Mouse (Mus musculus): ENCODE measurements around the gene Cbfb.
"Not testable (repeated sequence)": the region's sequence is repeated elsewhere in the genome, so short reads cannot be mapped to it uniquely, and the experiment has no call there.

Cbfb gene

GRCm38 (mm10) chr8:105170381-105171115 is at the start of gene Cbfb:
Gene Cbfb (plus strand): TSS chr8:105170674.
- DNase-seq (ENCODE audit: low read depth, low spot score) = peak; percentile 96

- DNase-seq (ENCODE audit: low read depth, low spot score) = no peak
Observed at GRCm38 (mm10) chr8:105129864-105130263, 40.6 kb upstream of the Cbfb start.

DNA sequence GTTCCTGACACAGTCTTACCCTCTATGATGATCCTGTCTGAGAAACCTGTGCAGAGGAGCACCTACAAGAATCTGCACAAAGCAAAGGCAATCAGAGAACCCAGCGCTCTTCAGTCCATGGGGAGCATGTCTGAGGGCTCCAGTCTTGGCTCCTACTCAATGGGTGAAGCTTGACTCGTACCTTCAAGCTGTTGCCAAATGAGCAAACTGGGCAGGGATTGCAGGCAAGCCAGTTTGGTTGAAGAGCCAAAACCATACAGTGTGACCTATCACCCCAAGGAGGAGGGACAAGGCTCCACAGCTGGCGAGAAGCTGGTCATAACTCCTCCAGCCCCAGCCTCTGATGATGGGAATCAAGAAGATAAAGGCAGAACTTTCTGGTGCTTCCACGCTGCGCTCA is 39.0 kb upstream of the Cbfb start, which contains the start of gene Ces4a:
TSS of gene Ces4a (plus strand) at position 292 of the 400 bp plus-strand sequence.
- DNase-seq (ENCODE audit: low read depth, low spot score) = no peak

DNA sequence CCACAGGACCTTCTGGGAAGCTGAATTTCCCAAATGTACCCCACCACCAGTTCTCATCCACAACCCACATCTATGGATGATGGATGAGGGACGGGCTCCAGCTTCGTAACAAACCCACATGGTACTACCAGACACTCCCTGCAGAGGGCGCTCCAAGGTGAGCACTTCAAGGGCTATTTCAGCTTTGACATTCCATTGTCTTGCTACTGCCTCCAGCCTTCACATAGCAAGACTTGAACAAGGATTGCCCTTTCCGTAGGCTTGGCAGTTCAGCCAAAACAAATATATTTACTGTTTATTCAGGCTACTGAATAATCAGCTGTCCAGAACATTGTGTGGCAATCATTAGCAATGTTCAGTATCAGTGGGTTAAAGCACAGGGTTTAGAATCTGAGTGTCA is 32.1 kb upstream of the Cbfb start:
- peak; percentile 60 for DNase-seq (ENCODE audit: low read depth, low spot score)

DNA sequence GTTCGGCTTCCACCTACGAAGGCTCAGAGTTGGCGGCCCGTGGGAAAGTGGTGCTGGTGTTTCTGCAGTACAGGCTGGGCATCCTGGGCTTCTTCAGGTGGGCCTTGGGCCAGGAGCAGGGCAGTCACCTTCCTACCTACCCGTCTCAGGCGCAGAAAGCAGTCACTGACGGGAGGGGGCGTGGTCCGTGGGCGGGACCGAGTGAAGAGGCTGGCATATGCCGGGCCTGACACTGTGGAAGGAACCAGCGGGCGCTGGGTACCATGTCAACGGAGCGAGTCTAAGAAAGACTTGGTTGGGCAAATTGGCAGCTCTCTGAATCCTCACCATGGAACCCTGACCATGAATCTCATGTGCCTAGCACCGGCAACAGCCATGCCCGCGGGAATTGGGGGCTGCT is 28.1 kb upstream of the Cbfb start:
- DNase-seq (ENCODE audit: low read depth, low spot score) = no peak

GRCm38 (mm10) chr8:105151654-105152053 is 18.8 kb upstream of the Cbfb start:
- no peak for DNase-seq (ENCODE audit: low read depth, low spot score)

- DNase-seq (ENCODE audit: low read depth, low spot score) = peak; percentile 78
Observed at GRCm38 (mm10) chr8:105152623-105153398, 17.7 kb upstream of the Cbfb start.

DNA sequence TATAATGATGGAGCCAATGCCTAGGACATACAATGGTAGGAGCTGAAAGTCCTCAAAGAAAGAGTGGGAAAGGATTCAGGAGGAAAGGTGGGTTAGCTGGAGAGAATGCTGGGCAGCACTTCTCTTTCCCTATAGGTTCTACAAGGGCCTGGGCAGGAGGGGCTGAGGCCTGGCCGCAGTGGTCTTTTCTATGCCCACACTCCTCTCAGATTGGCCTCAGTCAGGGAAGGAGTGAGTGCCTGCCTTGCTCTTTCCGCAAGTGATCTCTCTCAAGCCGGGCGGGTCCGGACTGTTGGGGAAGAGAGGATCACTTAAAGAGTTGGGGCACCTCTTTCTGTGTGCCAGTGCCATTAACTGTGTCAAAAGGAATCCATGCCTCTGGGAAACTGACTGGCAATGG is 16.2 kb upstream of the Cbfb start:
- DNase-seq (ENCODE audit: low read depth, low spot score) = no peak

GRCm38 (mm10) chr8:105155091-105155745 is 15.3 kb upstream of the Cbfb start:
- no peak for DNase-seq (ENCODE audit: low read depth, low spot score)

DNA sequence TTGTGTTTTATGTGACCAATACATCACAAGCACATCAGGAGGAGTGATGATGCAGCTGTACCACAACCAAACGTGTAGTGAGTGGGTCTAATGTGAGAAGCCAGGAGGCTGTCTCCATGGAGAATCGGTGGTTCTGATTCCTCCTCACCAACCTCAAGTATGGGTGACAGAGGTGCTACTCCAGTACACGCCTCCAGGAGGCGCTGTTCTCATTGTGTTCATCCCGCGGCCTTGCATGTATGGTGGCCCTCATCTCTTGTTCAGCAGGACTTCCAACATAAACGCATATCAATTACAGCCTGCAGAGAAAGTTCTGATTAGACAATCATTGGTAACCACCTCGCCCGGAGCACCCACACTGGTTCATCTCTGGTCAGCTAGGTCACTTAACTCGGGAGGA is 12.9 kb upstream of the Cbfb start:
- peak; percentile 40 for DNase-seq (ENCODE audit: low read depth, low spot score)

- no peak for DNase-seq (ENCODE audit: low read depth, low spot score)
Observed at GRCm38 (mm10) chr8:105158084-105158483, 12.4 kb upstream of the Cbfb start.

DNA sequence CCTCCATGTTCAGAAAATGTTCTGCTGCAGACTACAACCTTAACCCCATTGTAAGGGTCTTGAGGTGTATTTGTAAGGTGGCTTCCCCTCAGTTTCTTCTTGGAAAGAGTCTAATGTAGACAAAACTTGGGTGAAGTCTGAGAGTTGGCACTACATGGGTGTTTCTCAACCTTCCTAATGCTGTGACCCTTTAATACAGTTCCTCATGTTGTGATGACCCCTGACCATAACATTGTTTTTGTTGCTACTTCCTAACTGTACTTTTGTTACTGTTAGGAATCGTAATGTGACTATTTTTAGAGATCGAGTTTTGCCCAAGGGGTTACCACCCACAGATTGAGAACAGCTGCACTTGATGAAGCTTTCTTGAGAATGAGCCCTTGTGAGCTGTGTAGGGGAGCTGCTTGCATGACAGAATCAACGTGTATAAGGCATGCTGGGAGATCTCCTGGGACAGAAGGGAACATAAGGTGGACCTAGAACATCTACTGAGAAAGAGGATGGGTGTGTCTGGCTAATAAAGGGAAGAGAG is 9.3 kb upstream of the Cbfb start:
- DNase-seq (ENCODE audit: low read depth, low spot score) = no peak

- DNase-seq (ENCODE audit: low read depth, low spot score) = no peak
Observed at GRCm38 (mm10) chr8:105164272-105164902, 6.1 kb upstream of the Cbfb start.

DNA sequence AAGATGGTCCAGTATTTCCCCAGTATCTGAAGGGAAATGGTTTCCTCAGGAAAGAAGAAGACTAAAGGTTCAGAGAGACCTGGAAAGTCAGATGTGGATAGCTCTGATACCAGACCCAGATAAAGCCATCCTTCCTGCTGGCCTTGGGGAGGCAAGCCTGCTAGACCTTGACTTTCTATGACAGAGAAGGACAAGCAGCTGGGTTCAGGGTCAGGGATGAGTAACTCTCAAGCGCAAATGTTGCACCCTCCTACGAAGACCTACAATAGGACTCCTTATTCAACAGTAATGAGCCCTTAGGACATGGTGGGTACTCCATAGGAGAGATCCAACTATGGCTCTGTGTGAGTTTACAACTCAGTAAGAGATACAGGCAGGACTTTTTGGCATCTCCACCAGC is 5.3 kb upstream of the Cbfb start:
- DNase-seq (ENCODE audit: low read depth, low spot score) = no peak

DNA sequence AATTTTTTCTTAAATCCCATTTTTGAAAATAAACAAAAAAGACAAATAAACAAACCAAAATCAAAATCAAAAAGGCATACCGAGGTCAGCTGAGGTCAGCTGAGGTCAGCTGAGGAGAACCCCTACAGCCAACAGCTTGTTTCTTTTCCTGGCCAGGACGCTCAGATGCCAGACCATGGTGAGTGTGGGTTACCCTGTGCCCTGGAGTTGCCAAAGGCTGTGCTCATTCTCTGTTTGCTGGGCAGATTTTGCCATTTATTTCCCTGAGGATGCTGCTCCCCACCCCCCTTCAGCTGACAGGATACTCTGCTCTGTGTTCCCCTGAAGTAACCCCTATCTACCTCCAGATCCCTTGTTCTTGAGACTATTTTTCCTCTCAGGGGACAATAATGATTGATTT is 3.4 kb upstream of the Cbfb start:
- DNase-seq (ENCODE audit: low read depth, low spot score) = no peak

- no peak for DNase-seq (ENCODE audit: low read depth, low spot score)
Observed at GRCm38 (mm10) chr8:105169582-105169981, 892 bp upstream of the Cbfb start.

- no peak for DNase-seq (ENCODE audit: low read depth, low spot score)
Observed at GRCm38 (mm10) chr8:105170041-105170380, 463 bp upstream of the Cbfb start.

DNA sequence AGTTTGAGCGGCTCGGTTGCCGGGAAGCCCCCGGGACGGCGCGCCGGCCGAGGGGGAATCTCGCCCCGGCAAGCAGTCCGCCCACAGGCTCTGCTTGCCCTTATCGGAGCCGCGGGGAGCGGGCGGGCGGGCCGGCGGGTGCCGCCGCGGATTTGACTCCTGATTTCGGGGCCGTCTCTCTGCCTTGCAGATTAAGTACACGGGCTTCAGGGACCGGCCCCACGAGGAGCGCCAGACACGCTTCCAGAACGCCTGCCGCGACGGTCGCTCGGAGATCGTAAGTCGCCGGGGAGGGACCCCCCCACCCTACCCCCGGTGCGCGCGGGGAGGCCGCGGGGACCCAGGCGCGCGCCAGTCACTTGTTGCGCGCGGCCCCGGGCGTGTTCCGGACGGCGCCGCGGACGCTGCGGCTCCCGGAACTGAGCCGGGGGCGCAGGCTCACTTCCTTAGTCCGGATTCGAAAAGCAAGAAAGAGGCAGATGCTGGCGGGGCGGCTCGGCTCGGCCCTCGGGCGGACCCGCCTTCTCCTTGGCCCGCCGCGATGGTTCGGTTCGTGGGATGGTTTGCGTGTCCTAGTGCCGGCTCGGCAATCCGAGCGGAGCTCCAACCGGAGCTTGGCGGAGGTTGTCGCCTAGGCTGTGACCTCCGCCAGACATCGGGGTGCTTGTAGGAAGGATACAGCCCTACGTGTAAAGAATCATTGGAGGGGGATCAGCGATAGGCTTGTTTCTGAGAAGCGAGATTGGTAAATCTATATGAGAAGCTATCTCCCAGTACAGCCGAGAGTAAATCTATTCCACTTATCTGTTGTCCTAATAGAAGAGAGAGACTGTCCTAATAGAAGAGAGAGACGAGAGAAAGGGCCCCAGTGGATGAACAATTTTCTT is 885 bp downstream of the Cbfb start:
- DNase-seq (ENCODE audit: low read depth, low spot score) = peak; percentile 60

- DNase-seq (ENCODE audit: low read depth, low spot score) = no peak
Observed at GRCm38 (mm10) chr8:105172003-105172362, 1.5 kb downstream of the Cbfb start.

DNA sequence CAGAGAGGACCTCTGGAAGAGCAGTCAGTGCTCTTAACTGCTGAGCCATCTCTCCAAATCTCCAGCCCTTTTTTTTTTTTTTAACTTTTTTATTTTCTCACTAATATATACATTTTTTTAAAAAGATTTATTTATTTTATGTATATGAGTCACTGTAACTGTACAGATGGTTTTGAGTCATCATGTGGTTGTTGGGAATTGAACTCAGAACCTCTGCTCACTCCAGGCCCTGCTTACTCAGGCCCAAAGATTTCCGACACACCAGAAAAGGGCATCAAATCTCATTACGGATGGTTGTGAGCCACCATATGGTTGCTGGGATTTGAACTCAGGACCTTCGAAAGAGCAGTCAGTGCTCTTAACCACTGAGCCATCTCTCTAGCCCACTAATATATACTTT is 4.8 kb downstream of the Cbfb start:
- not testable (repeated sequence) for DNase-seq (ENCODE audit: low read depth, low spot score)

DNA sequence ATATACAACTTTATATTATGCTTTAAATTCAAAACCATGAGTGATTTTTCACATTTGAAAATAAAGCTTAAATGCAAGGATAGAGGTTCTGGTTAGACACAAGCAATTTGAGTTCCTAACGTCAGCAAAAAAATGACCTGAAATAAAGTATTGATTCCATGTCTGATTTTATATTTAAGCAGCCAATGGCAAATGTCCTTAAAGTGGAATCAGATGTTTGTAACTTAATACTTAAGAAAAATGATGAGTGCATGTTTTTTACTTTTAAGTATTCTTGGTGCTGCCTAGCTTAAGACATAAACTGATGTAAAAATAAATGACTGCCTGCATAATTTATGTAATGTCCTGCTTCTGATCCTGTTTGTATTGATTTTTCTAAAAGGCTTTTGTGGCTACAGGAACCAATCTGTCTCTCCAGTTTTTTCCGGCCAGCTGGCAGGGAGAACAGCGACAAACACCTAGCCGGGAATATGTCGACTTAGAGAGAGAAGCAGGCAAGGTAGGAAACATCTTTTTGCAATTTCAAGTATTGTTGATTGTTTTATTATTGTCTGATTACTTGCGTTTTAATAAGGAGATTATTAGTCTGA is 7.8 kb downstream of the Cbfb start:
- DNase-seq (ENCODE audit: low read depth, low spot score) = no peak
